Mouse (Mus musculus): ENCODE data around the gene Hsf2bp.

- no peak for TF ChIP-seq POLR2A (IDR thresholded peaks at IDR 0.05; ENCODE audit: control insufficient read depth, low read depth, low read length)
- no peak for TF ChIP-seq CTCF (IDR thresholded peaks at IDR 0.05; ENCODE audit: control insufficient read depth, insufficient read depth, insufficient replicate concordance, low read depth, low read length)
These were observed 42.8 kb downstream of the Hsf2bp start for GRCm38 (mm10) chr17:31993354-31993753.

Data from testis, adult 2 months (tissue).